Mouse (Mus musculus): ENCODE measurements around the gene Ccdc71l.

Ccdc71l gene

DNA sequence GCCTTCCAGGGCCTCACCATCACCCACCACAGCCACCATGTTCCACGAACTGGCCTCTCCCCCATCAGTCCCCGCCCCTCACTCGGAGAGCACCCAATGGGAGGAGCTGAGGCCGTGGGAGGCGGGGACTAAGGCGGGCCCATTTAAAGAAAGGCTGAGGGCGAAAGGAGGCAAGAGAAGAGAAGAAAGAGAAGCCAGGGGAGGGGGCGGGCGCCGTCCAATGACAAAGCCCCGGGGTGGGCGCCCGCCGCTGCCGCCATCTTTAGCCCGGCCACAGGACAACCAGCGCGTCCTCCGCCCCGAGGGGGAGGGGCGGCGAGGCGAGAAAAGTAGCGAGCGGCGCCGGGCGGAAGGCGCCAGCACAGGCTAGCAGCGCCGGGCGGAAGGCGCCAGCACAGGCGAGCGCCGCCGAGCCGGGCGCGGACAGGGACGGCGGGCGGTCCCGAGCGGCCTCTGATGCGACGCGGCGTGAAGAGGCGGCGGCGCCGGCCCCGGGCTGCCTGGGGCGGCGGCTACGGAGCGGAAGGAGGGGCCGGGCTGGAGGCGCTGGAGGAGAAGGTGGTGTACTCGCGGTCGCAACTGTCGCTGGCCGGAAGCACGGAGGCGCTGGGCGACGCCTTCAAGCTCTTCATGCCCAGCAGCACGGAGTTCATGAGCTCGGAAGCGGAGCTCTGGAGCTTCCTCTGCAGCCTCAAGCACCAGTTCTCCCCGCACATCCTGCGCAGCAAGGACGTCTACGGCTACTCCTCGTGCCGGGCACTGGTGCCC, at the start of gene Ccdc71l:
TSS of gene Ccdc71l (plus strand) at position 177 of the 768 bp plus-strand sequence.
- under 1% methylated on average over 75 of the region's 78 CpGs for WGBS

DNA sequence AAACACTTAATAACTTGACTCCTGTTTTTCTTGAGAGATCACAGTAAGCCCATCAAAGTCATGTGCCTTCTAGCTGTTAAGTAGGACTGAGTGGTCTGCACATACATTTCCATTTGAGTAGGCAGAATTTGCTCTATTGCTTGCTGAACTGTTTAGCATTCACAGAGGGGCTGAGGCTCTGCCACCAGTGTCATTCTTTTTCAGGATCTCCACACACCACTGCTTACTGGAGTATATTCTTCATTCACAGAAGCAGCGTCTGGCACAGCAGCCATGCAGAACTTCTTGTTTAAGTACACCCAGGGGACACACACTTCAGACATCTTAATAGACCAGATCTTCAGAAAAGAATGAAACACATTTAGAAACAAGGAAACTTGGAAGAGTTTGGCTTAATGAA, 39.4 kb upstream of the Ccdc71l start:
- WGBS, result 58% methylated on average over 1 of the region's 1 CpGs

DNA sequence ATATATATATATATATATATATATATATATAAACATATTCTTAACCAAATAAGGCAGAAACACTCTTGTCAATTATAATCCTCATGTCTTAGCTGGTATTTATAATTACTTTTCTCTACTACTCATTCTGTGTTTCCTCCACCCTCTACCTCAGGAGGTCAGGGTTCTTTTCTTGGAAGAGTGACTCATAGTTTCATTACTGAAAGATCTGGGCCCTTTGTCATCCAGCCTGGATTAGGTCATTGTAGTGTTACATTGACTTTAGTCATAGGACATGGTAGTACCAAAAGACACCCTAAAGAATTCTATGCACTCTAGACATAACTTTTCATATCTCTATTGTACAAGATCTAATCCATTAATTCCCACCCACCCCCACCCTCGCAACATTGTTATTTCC, 35.0 kb upstream of the Ccdc71l start:
- WGBS, result 83% methylated on average over 1 of the region's 1 CpGs

DNA sequence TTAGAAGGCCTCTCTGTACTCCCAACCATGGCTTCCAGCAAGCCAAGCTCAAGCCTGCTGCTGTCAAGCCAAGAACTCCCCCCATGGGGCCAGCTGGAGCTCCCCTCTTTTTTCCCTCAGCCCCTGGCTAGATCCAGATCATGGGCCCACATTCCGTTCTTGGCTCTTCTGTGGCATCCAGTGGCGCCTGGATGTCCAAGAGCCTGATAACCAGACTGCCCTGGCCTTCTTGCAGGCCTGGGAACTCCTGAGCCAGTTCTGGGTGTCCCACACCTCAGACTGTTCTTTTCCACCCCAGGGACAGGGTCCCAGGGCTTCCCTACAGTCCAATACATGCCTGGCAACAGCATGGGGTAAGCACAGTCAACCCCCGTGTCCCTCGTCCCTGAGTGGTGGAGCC, 32.4 kb upstream of the Ccdc71l start:
- 88% methylated on average over 4 of the region's 4 CpGs for WGBS

DNA sequence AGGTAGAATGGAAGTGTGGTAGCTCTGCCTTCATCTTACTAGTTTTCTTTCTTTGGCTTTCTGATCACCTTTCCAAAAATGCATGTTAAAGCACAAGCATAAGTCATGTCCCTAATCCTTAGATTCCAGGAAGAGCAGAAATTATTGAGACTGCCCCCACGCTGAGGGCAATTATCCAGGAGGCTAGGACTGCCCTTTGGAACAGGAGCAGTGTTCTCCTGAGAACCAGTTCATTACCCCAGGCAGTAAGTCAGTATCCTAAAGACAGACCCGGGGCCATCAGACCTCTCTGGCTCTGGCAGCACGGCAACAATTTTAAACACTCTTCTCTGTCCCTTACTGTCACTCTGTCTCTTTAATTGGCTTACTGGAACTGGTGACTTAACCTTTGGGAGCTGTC, 30.0 kb upstream of the Ccdc71l start:
- 82% methylated on average over 3 of the region's 3 CpGs for WGBS

DNA sequence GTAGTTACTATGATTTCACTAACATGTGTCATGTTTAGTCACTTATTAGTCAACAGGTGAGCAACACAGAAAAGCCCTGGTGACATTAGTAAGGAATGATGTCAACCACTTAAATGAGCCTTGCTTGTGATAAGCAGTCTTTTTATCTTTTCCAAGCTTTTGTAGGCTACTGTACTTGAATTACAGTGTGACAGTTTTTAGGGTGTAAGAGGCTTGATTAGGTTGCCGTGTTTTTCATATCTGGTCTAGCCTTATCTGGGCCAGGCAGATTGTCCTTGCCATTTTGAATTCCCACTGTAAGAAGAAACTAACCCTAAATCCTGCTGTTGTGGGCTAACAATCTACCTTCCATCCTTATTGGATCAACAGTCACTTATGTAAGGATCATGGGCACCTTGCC, 26.6 kb upstream of the Ccdc71l start:
- 88% methylated on average over 1 of the region's 1 CpGs for WGBS

DNA sequence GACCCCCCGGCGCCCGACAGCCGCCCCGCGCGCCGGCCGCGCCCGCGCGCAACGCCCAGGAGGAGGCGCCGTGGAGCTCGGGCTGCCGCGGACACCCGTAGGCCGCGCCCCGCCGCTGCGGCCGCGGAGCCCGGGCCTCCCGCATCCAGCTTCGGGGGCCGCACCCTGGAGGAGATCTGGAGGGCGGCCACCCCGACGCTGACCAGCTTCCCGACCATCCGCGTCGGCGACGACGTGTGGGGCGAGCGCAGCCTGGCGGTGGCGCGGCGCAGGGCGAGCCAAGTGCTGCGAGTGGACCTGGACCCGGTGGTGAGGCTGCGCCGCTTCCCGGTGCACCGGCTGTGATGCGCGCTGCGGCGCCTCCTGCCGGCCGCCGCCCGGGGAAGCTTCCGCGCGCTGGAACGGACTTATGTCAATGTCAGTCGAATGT, 807 bp downstream of the Ccdc71l start:
- WGBS, result under 1% methylated on average over 66 of the region's 67 CpGs

DNA sequence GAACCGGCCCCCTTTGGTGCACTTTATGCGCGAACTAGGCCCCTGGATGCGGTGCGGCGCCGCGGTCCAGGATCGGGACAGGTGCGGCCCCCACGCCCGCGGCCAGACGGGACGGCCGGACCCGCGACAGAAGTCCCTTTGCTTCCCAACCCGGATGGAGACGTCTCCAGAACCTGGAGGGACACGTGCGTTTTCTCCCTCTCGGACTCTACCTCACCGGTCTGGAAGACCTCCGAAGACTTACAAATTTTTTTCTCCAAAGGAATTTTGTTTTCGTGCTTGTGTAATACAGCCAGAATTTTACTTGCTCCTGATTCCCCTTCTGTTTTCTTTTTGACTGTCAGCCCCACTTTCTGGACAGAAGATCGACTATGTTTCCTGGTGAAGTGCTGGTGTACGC, 1.2 kb downstream of the Ccdc71l start:
- under 1% methylated on average over 28 of the region's 28 CpGs for WGBS

DNA sequence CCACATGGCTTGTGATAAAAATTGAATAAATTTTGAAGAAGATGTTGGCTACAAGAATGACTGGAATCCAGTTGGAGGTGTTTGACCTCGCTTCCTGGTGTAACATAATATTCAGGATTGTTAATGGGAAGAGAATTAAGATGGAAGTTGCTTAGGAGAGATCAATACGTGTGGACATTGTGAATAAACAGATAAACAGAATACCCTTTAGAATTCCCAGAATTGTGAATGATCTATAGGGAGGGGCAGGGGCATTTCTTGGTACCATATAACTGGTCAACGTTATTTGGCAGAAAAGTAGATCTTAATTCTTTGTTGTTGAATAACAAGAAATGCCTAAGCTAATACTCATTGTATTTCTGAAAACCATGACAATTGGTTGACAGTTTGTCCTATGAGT, 2.0 kb downstream of the Ccdc71l start:
- 60% methylated on average over 3 of the region's 3 CpGs for WGBS

DNA sequence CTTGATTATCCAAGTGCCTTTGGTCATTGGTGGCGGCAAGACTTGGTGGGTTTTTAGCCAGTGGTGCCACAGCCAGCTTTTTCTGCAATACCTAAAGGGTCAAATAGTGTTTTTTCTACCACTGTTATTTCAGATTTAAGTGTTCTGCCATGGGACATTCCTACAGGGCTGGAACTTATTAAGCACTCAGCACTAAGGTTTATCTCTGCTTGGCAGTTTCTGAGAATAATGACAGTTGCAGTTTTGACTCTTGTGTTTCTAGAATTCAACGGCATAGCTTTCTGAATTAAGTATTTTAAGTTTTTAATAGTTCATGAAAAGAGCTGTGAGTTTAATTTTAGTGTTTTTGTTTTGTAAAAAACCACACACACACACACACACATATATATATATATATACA, 2.5 kb downstream of the Ccdc71l start:
- 73% methylated on average over 2 of the region's 2 CpGs for WGBS

DNA sequence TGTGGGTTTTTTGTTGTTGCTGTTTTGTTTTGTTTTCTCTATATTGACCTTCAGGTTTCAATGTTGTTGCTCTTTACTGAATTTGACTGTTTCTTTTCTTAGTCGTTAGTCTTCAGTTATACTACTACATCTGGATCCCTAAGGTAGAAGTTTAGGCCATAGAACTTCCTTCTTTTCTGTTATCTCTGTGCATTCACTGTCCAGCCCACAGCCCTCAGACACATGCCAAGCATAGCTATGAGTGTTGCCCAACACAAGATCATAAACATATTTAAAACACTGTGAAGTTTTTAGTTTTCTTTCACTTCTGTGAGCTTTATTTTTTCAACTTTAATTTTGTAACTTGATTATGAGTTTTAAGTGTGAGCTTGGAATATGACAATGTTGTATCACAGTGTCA, 41.0 kb downstream of the Ccdc71l start:
- WGBS, result 88% methylated on average over 1 of the region's 1 CpGs

DNA sequence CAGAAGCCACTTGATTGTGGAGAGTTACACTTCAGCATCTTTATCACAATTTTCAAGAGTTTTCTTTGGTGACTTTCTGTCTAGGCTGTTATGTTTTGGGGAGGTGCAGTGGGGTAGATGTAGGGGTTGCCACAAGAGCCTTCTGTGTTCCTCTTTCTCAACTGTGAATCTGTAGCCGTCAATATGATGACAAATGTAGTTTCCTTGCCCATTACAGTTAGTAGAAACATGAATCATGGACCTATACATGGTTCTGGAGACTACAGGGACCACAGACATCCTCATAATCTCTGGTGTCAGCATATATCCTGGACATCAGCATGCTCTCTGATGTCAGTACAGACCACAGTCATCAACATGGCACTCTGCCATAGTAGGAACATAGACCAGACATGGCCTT, 52.5 kb downstream of the Ccdc71l start:
- WGBS, result 78% methylated on average over 1 of the region's 1 CpGs
